Mouse (Mus musculus) kidney, adult 8-10 months (tissue): ENCODE measurements at regions not wholly inside any gene's neighbourhood (a gene's known extent, or its start where the extent isn't known, plus 50 kb on each side); places are given as distances from the start of the nearest gene placed in this dataset.
"Not testable (repeated sequence)": the region's sequence is repeated elsewhere in the genome, so short reads cannot be mapped to it uniquely, and the experiment has no call there.

Experiments
- DNase-seq, 2 experiments: peaks; one replicate each; pipeline ENCODE4 v3.0.0; 2022

DNA sequence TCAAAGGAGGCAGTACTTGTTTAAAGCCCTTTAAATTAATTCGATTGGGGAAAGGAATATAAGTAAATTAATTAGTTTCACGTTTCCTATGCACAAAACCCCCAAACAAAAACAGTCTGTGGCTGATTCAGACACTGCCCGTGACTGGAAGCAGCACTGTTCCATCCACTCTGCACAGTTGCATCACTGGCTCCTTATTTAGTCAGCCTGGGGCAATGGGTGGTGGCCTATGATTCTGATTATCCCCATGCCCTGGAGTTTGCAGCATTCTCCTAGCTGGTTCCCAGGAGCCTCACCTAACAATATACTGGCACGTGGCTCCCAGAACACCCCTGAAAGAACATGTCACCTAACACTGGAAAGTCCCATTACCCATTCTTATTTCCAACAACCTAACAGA lies 99.6 kb upstream of the Fam78b start:
- no peak for DNase-seq

GRCm38 (mm10) chr1:166903417-166903816 lies 97.8 kb upstream of the Fam78b start:
- DNase-seq = no peak

GRCm38 (mm10) chr1:166908231-166908805 lies 92.9 kb upstream of the Fam78b start:
- DNase-seq = no peak

GRCm38 (mm10) chr1:166912195-166912594 lies 89.0 kb upstream of the Fam78b start:
- not testable (repeated sequence) for DNase-seq

GRCm38 (mm10) chr1:166922911-166923712 lies 78.1 kb upstream of the Fam78b start:
- DNase-seq = no peak

DNA sequence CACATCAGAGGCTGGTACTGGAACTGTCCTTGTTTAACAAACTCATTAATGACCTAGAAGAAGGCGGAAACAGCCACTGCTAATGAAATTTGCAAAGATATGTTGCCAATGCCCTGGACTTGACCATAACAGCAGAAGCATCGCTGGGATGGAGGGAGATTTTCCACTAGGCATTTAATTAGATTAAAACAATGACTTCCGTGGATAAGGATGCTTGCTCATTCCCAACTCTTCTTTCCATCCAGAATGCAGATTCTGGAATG lies 77.6 kb upstream of the Fam78b start:
- DNase-seq = no peak

- DNase-seq = no peak
Observed at GRCm38 (mm10) chr1:166924126-166924525, 77.1 kb upstream of the Fam78b start.

DNA sequence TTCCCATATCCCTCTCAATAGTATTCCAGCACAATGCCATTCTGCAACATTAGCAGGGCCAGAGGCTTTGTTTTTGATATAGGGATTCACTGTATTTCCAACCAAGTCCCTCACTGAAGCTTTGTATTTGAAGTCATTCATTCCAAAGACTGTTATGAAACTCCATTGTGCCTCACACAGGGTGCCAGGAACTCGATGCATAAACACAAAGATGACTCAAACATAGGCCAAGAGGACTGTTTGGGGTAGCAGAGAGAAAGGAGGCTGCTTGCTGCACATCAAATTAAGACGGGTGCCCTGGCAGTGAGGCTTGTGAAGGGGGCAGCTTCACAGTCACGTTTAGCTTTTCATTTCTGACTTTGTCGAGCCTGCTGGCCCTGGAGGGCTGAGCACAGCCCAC lies 75.1 kb upstream of the Fam78b start:
- DNase-seq = no peak

DNA sequence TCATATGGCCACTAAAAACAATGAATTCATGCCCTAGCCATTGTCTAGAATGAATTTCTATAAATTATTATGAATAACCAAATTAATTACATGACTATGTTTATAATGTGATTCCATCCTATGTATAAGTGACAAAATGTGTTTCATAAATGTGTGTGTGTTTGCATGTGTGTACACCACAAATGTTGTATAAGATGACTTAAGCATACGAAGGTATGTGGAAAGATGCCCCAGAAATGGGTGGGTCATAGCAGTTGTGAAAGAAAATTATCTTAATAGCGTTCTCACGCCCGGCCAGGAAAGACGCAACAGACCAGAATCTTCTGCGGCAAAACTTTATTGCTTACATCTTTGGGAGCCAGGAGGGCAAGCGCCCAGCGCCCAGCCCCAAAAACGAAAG lies 61.5 kb upstream of the Fam78b start:
- DNase-seq = not testable (repeated sequence)

DNA sequence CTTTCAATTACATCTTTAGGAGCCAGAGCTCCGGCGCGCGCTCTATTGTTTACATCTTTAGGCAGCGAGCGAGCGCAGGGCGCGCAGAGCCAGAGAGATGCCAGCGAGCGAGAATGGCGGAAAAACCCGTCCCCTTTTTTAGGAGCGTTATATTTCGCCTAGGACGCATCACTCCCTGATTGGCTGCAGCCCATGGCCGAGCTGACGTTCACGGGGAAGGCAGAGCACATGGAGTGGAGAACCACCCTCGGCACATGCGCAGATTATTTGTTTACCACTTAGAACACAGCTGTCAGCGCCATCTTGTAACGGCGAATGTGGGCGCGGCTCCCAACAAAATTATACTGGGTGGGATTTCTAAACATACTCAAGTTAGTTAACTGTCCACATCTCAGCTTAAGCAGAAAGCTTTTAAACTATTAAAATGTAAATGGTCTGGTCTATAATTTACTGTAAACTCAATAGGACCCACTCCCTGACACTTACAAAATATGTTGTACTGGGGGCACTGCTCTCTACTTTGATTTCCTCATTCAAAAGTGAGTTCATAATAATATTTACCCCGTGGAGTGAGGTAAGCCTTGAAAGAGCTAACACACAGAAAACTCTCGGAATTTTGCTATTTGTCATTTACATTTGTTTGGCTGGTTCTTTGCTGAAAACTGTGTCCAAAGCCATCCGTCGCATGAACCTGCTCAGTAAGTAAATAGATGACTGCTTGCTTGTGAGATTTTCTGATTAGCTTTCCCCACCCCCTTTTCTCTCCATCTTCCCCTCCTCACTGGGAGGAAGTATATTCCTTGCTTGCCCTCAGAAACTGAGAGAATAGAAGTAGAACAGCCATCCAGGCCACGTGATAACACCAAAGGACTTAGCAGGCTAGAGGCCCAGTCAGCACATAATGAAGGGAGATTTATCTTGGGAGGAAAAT lies 60.8 kb upstream of the Fam78b start:
- not testable (repeated sequence) for DNase-seq

DNA sequence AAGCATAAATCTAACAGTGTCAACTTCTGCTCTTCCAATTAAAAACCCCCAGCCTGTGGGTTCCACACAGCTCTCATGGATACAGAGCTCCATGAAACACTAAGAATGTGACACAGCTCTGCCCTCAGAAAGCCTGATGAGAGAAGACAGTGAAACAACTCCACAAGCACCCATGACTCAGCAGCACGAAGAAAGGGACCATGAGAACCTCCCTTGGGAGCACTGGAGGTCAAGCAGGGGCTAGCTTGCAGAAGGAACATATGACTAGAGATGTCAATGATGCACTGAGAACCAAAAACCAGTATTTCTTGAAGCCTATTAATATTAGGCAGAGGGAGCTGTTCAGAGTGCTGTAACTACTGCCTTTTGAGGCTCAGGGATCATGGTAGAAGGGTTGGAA lies 59.0 kb upstream of the Fam78b start:
- no peak for DNase-seq

DNA sequence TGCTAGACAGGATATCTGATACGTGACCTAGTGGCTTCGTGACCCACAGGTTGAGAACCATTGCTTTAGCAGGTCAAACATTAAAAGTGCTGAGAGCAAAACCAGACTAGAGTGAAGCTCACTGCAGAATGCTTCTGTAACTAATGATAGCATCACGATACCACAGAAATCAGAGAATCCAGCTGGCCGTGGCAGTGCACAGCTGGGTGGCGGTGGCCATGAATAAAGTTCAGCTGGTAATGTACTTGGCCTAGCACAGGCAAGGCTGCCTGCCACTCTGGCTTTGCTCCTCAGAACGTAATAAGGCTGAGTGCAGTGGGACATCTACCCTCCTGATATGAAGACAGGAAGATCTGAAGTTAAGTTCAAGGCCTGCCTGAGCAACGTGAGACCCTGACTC lies 56.7 kb upstream of the Fam78b start:
- DNase-seq = no peak

GRCm38 (mm10) chr1:166947844-166948702 lies 53.1 kb upstream of the Fam78b start:
- DNase-seq = no peak
